Mouse (Mus musculus) testis, adult 2 months (tissue): ENCODE results near the gene Gm20458. TPM values are rescaled to one million over a fixed set of nuclear protein-coding genes. Genes with fewer than 3 reads are reported as not detected.

ENCODE experiments used
- H3K27ac ChIP-seq: fragments of 200-500 bp; 2 replicates; pipeline ENCODE4 v1.5.1; 2012; ENCODE audit warnings: low read depth, low read length; ENCODE audit not compliant: control insufficient read depth, insufficient read depth
- H3K27me3 ChIP-seq: fragments of 200-500 bp; 2 replicates; pipeline ENCODE4 v1.6.1; 2012; ENCODE audit warnings: mild to moderate bottlenecking, low read length, moderate library complexity; ENCODE audit not compliant: control insufficient read depth, insufficient read depth
- H3K36me3 ChIP-seq: fragments of 200-500 bp; 2 replicates; pipeline ENCODE4 v1.6.1; 2012; ENCODE audit warnings: mild to moderate bottlenecking, low read length; ENCODE audit not compliant: control insufficient read depth, insufficient read depth
- H3K4me1 ChIP-seq: fragments of 200-500 bp; 2 replicates; pipeline ENCODE4 v1.6.1; 2012; ENCODE audit warnings: low read length; ENCODE audit not compliant: control insufficient read depth, insufficient read depth
- H3K4me3 ChIP-seq: fragments of 200-500 bp; 2 replicates; pipeline ENCODE4 v1.5.1; 2012; ENCODE audit warnings: low read depth, mild to moderate bottlenecking, low read length, moderate library complexity, mixed read lengths; ENCODE audit not compliant: control insufficient read depth
- CTCF ChIP-seq: fragments of 200-500 bp; IDR thresholded peaks from 2 replicates; pipeline ENCODE4 v1.5.1; 2012; ENCODE audit warnings: low read depth, mild to moderate bottlenecking, inconsistent platforms, low read length, moderate library complexity; ENCODE audit not compliant: control insufficient read depth, insufficient read depth, insufficient replicate concordance
- POLR2A ChIP-seq: fragments of 200-500 bp; IDR thresholded peaks from 2 replicates; pipeline ENCODE4 v1.6.1; 2012; ENCODE audit warnings: low read depth, mild to moderate bottlenecking, inconsistent platforms, low read length, moderate library complexity; ENCODE audit not compliant: control insufficient read depth
- polyA plus RNA-seq: library from polyadenylated mRNA; depleted of rRNA; stranded (reverse); fragments of >200 nt; gene quantifications from 2 replicates; pipeline ENCODE4 v1.2.3, GENCODE M21; 2012

The Gm20458 gene
- polyA plus RNA-seq, 1 experiment = 5.0 TPM

DNA sequence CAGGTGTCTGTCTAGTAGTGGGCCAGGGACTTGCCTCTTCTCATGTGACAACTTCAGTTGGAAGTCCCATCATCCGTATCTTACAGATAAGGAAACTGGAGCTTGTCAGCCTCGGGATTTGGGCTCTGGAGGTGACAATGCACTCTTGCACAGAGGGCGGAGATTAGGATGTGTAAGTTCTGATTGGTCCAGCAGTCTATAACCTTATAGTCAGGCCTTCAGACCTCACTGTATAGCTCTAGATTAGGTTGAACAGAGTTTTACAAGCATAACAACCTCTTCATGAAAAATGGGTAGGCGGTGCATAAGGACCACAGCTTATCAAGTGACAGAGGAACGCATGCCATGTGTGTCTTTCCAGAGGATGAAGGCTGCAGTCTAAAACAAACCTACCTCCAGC is 6.0 kb downstream of the Gm20458 start:
- no peak for TF ChIP-seq CTCF
- TF ChIP-seq POLR2A = no peak
- Histone ChIP-seq H3K27ac (no peak overlapping the region), H3K27me3 (no peaks in the 10 kb centered on the region), H3K36me3 (no peaks in the 10 kb centered on the region; the same call in 1 of the 2 replicates), H3K4me1 (no peaks in the 10 kb centered on the region; the same call in 1 of the 2 replicates), H3K4me3 (no peak overlapping the region)

DNA sequence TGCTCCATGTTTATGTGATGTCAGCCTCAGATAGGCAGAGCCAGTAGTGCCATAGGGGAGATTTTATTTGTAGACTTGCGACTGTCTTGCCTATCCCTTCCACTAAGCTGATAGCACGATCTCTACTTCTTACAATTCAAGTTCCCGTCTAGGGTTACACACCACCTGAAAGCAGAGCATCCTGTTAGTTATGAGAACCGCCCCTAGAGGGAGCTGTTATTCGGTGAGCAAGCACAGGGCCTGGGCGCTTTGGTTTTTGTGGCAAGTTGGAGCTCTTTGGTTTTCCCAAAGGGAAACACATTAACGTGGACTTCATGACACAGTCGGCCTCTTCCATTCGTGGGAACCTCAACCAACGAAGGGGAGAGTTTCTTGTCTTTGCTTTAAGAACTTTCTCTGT is 9.5 kb downstream of the Gm20458 start:
- Histone ChIP-seq H3K27me3 (no peaks in the 10 kb centered on the region), H3K4me3 (peak overlapping the region; percentile 87), H3K36me3 (peaks cover 7% of the 10 kb centered on the region; the same call in 1 of the 2 replicates), H3K4me1 (no peaks in the 10 kb centered on the region), H3K27ac (peak overlapping the region; percentile 45)
- peak; percentile 39; the same call in 1 of the 2 replicates for TF ChIP-seq CTCF
- no peak; the same call in 1 of the 2 replicates for TF ChIP-seq POLR2A

DNA sequence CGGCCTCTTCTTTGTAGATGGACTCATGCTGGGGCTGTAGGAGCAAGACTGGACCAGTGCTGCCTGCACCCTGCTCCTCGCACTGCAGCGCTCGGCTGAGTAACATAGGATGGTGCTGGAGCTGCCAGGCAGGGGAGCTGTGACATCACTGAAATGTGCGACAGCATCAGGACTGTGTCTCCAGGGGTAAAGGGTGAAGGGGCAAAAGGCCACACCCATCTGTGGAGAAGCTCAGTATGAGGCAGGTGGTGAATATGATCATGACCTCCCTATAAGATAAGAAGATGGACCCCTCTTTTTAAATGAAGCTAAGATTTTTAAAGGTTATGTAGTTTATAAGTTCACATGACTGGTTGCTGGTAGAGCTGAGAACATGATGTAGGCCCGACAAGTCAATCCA is 12.9 kb downstream of the Gm20458 start, which contains the start of gene Trp53tg5:
Gene Trp53tg5, minus strand, starts transcription at position 101 of the 400 bp plus-strand sequence.
- Histone ChIP-seq H3K4me3 (peak within 1 kb of the TSS; percentile 87), H3K4me1 (no peaks in the 10 kb centered on the region), H3K27ac (peak within 1 kb of the TSS; percentile 14; the same call in 1 of the 2 replicates), H3K36me3 (peaks cover 7% of the 10 kb centered on the region; the same call in 1 of the 2 replicates), H3K27me3 (no peaks in the 10 kb centered on the region)
- TF ChIP-seq POLR2A = peak; percentile 67; the same call in 1 of the 2 replicates
- TF ChIP-seq CTCF = no peak

DNA sequence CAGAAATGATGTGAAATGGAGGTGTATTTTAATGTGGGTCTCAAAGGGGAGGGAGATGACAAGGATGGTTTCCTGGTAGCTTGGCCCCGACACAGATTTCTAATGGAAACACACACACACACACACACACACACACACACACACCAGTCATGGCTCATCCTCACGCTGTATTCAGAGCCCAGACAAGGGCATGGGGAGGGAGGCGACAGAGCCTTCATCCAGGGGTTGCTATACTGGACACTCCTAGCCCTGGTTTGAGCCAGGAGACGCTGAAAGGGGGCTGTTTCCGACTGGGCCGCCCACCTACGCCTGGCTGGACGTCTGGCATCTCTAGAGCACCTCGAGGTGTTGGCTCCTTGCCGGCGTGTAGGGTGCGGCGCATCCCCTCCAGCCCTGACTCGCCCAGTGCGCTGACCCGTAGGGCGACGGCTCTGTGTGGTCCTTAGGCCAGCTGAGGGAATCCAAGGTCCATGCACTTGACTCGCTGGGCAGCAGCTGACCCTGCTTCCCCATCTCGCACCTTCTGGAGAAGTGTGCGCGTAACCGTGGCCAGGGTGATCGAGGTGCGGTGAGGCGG is 25.0 kb downstream of the Gm20458 start, which contains the start of gene Dbndd2:
Gene Dbndd2, plus strand, starts transcription at position 426 of the 577 bp plus-strand sequence.
- TF ChIP-seq CTCF (no peak), POLR2A (no peak)
- no peaks in the 10 kb centered on the region for H3K36me3 ChIP-seq
- no peaks in the 10 kb centered on the region for H3K27me3 ChIP-seq
- H3K4me1 ChIP-seq = peaks cover 13% of the 10 kb centered on the region
- H3K4me3 ChIP-seq = peak within 1 kb of the TSS; percentile 45
- 0 out of 2 replicates have a peak within 1 kb of the TSS, but pooled peaks have one; percentile 48 for H3K27ac ChIP-seq

DNA sequence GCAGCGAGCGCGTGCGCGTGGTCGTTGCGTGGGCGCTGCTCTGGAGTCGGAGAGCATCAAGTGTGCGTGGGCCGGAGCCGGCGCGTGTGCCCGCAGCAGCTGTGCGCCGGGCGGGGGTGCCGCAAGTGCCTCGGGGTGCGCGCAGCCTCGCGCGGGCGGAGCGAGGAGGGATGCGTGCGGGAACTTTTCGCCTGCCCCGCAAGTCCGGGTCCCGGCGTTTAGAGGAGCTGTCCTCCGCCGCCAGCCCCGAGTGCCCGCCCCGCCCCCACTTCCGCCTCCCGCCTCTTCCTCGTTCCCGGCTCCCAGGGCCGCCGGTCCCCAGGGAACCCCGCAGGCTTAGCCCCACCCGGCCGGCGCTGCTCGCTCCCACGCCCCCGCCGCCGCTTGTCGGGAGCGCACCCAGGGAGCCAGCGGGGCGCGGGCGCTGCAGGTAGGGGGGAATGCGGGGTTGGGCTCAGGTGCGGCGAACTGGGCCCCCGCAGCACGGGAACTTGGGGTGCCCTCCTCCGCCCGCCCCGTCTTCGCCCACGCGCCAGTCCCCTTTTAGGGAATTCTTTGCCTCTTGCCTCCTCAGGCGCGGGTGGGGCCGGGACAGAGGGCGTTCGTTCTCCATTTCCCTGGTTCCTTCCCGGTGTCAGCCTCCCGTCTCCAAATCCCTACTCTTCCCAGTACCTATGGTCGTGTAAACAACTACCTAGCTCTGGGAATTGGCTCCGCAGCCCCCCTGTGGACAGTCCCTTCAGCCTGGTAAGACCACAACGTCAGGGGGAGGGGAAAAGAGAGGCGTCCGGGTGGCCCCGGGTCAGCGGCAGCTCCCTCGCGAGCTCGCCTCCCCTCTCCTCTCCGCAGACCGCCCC is 25.7 kb downstream of the Gm20458 start:
- peaks cover 13% of the 10 kb centered on the region for H3K4me1 ChIP-seq
- no peaks in the 10 kb centered on the region for H3K36me3 ChIP-seq
- no peaks in the 10 kb centered on the region for H3K27me3 ChIP-seq
- peak overlapping the region; percentile 45 for H3K4me3 ChIP-seq
- TF ChIP-seq POLR2A (no peak), CTCF (no peak)
- H3K27ac ChIP-seq = 0 out of 2 replicates have a peak overlapping the region, but pooled peaks have one; percentile 48

DNA sequence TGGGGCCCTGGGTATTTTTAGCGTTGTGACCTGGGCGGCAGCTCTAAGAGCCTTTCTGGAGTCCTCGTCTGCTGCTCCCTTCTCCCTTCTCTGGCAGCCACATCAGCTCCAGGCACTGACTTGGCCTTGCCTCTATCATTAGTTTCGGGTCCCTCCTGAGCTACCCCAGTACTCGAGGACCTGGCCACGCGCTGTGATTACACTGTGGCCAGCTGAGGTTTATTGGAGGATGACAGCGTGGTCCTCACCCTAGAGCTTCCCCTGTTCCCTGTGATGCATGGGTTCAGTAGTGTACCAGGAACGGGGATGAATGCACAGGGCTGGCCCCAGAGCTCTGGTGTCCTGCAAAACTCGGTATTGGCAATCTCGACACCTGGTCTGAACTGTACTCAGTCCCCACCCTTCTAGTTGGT is 26.4 kb downstream of the Gm20458 start:
- Histone ChIP-seq H3K4me1 (peaks cover 13% of the 10 kb centered on the region), H3K27ac (no peak overlapping the region), H3K27me3 (no peaks in the 10 kb centered on the region), H3K4me3 (peak overlapping the region; percentile 45), H3K36me3 (no peaks in the 10 kb centered on the region)
- TF ChIP-seq CTCF = no peak
- no peak for TF ChIP-seq POLR2A

DNA sequence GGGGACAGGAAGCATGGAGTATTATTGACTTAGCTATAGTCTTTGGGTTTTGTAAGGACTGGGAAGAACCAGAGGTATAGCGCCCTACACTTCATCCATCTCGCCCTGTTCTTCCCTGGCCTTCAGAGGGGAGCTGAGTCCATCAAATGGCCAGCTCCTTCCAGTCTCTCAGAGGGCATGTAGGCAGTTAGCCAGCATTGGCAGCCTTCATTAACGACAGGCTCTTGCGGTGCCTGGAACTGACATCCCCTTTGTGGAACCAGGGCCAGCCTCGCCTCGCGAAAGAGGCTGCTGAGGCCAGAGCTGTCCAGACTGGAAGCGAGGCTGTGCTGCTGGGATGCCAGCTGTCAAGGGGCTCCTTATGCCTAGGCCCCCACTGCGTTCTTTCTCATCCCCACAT is 27.0 kb downstream of the Gm20458 start:
- Histone ChIP-seq H3K27me3 (no peaks in the 10 kb centered on the region), H3K4me3 (no peak overlapping the region), H3K36me3 (no peaks in the 10 kb centered on the region), H3K4me1 (peaks cover 13% of the 10 kb centered on the region), H3K27ac (no peak overlapping the region)
- TF ChIP-seq CTCF = no peak
- no peak for TF ChIP-seq POLR2A
